Mouse (Mus musculus): Measurements from ENCODE around the gene Ugt1a1.
A peak's percentile ranks its signal among the peaks of the same experiment; 100 is the strongest.

The Ugt1a1 gene

GRCm38 (mm10) chr1:88218591-88218990 lies 6.8 kb downstream of the Ugt1a1 start:
- no peak for DNase-seq (ENCODE audit: low spot score in 2 of 2)

- peak in 1 of 2 experiments; percentile 20 for DNase-seq (ENCODE audit: low spot score in 2 of 2)
Measured at GRCm38 (mm10) chr1:88219054-88219453, 7.3 kb downstream of the Ugt1a1 start.

- DNase-seq (ENCODE audit: low spot score in 2 of 2), result peak in 1 of 2 experiments; percentile 11
Measured at GRCm38 (mm10) chr1:88220336-88220735, 8.6 kb downstream of the Ugt1a1 start.

GRCm38 (mm10) chr1:88222216-88222615 lies 10.5 kb downstream of the Ugt1a1 start:
- DNase-seq (ENCODE audit: low spot score in 2 of 2), result no peak

- peak in 1 of 2 experiments; percentile 7 for DNase-seq (ENCODE audit: low spot score in 2 of 2)
Measured at GRCm38 (mm10) chr1:88223011-88223515, 11.3 kb downstream of the Ugt1a1 start.

- peak in 1 of 2 experiments; percentile 10 for DNase-seq (ENCODE audit: low spot score in 2 of 2)
Measured at GRCm38 (mm10) chr1:88223591-88223990, 11.8 kb downstream of the Ugt1a1 start.

- DNase-seq (ENCODE audit: low spot score in 2 of 2), result peak; percentile 3 to 14
Measured at GRCm38 (mm10) chr1:88224029-88224776, 12.4 kb downstream of the Ugt1a1 start.

GRCm38 (mm10) chr1:88225301-88225700 lies 13.5 kb downstream of the Ugt1a1 start:
- peak in 1 of 2 experiments; percentile 3 for DNase-seq (ENCODE audit: low spot score in 2 of 2)

- no peak for DNase-seq (ENCODE audit: low spot score in 2 of 2)
Measured at GRCm38 (mm10) chr1:88225741-88226140, 14.0 kb downstream of the Ugt1a1 start.

- DNase-seq (ENCODE audit: low spot score in 2 of 2), result peak in 1 of 2 experiments; percentile 4
Measured at GRCm38 (mm10) chr1:88226670-88227379, 15.1 kb downstream of the Ugt1a1 start, which contains the start of gene Mroh2a. Mroh2a (plus strand) TSS chr1:88226986.

GRCm38 (mm10) chr1:88227482-88227881 lies 15.7 kb downstream of the Ugt1a1 start:
- DNase-seq (ENCODE audit: low spot score in 2 of 2), result peak in 1 of 2 experiments; percentile 8

- DNase-seq (ENCODE audit: low spot score in 2 of 2), result peak in 1 of 2 experiments; percentile 3
Measured at GRCm38 (mm10) chr1:88228121-88228520, 16.4 kb downstream of the Ugt1a1 start.

GRCm38 (mm10) chr1:88229566-88229965 lies 17.8 kb downstream of the Ugt1a1 start:
- DNase-seq (ENCODE audit: low spot score in 2 of 2), result no peak

GRCm38 (mm10) chr1:88229986-88230385 lies 18.2 kb downstream of the Ugt1a1 start:
- no peak for DNase-seq (ENCODE audit: low spot score in 2 of 2)

GRCm38 (mm10) chr1:88230421-88230820 lies 18.7 kb downstream of the Ugt1a1 start:
- no peak for DNase-seq (ENCODE audit: low spot score in 2 of 2)

GRCm38 (mm10) chr1:88230981-88231802 lies 19.4 kb downstream of the Ugt1a1 start:
- DNase-seq (ENCODE audit: low spot score in 2 of 2), result no peak

GRCm38 (mm10) chr1:88231803-88232499 lies 20.2 kb downstream of the Ugt1a1 start:
- no peak for DNase-seq (ENCODE audit: low spot score in 2 of 2)

GRCm38 (mm10) chr1:88232664-88233380 lies 21.1 kb downstream of the Ugt1a1 start:
- no peak for DNase-seq (ENCODE audit: low spot score in 2 of 2)

GRCm38 (mm10) chr1:88233421-88234247 lies 21.9 kb downstream of the Ugt1a1 start:
- DNase-seq (ENCODE audit: low spot score in 2 of 2), result no peak

- no peak for DNase-seq (ENCODE audit: low spot score in 2 of 2)
Measured at GRCm38 (mm10) chr1:88234248-88234610, 22.5 kb downstream of the Ugt1a1 start.

All from thymus, postnatal 10 days (tissue).